Mouse (Mus musculus) cerebellum, adult 2 months (tissue): ENCODE measurements around the gene Gm3376.
"Not testable (repeated sequence)": the region's sequence is repeated elsewhere in the genome, so short reads cannot be mapped to it uniquely, and the experiment has no call there.

ENCODE experiments used
- CTCF ChIP-seq: fragments of 200-500 bp; IDR thresholded peaks from 2 replicates; pipeline ENCODE4 v1.5.1; 2011; ENCODE audit warnings: low read depth, mild to moderate bottlenecking, control low read depth, low read length, moderate library complexity, borderline replicate concordance; ENCODE audit not compliant: insufficient read depth
- POLR2A ChIP-seq: fragments of 200-500 bp; IDR thresholded peaks from 2 replicates; pipeline ENCODE4 v1.6.1; 2011; ENCODE audit warnings: low read length, control low read depth, borderline replicate concordance; ENCODE audit not compliant: insufficient read depth

DNA sequence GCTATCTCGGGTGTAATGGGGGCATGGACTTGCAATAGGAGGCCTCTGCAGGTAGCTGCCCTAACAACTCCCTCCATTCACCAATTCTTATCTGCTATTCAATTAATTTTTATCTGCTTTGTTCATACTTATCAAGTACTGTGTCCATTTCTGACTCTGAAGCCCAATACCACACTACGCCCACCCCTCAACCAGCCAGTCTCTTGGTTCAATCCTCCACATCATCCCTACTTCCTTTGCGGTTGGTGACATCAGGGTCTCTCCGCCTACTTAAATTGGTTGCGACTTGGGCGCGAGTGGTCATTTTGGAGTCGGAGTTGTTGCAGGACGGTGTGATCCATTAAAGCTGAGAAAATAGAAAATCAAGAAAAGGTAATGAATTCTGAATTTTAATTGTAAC lies at the start of gene Gm3376:
- TF ChIP-seq POLR2A, CTCF: not testable (repeated sequence)
